Mouse (Mus musculus) ES-Bruce4 (cell line): ENCODE data around the gene Chaf1b. TPM values are rescaled to one million over a fixed set of nuclear protein-coding genes. Genes with fewer than 3 reads are reported as not detected.

Experiments used
- H3K27ac ChIP-seq: 2 replicates; pipeline ENCODE4 v1.5.1; 2012; ENCODE audit warnings: low read length, inconsistent platforms; ENCODE audit not compliant: insufficient read depth
- H3K27me3 ChIP-seq: 2 replicates; pipeline ENCODE4 v1.6.1; 2012; ENCODE audit warnings: mild to moderate bottlenecking, low read length, inconsistent platforms; ENCODE audit not compliant: control insufficient read depth, poor library complexity, insufficient read depth, severe bottlenecking
- H3K36me3 ChIP-seq: 2 replicates; pipeline ENCODE4 v1.6.1; 2012; ENCODE audit warnings: inconsistent platforms, mild to moderate bottlenecking, low read length, moderate library complexity; ENCODE audit not compliant: control insufficient read depth, poor library complexity, insufficient read depth, severe bottlenecking
- H3K4me1 ChIP-seq: one replicate; pipeline ENCODE4 v1.8.1; 2011; ENCODE audit warnings: low read length; ENCODE audit not compliant: control insufficient read depth, insufficient read depth
- H3K4me3 ChIP-seq: 2 replicates; pipeline ENCODE4 v1.5.1; 2011; ENCODE audit warnings: low read depth, mild to moderate bottlenecking, low read length
- H3K9ac ChIP-seq: 2 replicates; pipeline ENCODE4 v1.6.1; 2012; ENCODE audit warnings: low read depth, mild to moderate bottlenecking, inconsistent platforms; ENCODE audit not compliant: poor library complexity, severe bottlenecking
- H3K9me3 ChIP-seq: replicated peaks from 2 replicates; pipeline ENCODE4 v1.6.1; 2012; ENCODE audit warnings: mild to moderate bottlenecking, low read length, inconsistent platforms; ENCODE audit not compliant: control insufficient read depth, poor library complexity, insufficient read depth, severe bottlenecking
- CTCF ChIP-seq: IDR thresholded peaks from one replicate; pipeline ENCODE4 v1.8.1; 2011; ENCODE audit warnings: low read depth, low read length
- EP300 ChIP-seq: IDR thresholded peaks from 2 replicates; pipeline ENCODE4 v1.6.1; 2011; ENCODE audit warnings: low read depth, low read length; ENCODE audit not compliant: insufficient read depth
- POLR2A ChIP-seq: IDR thresholded peaks from one replicate; pipeline ENCODE4 v1.8.1; 2011; ENCODE audit warnings: low read length; ENCODE audit not compliant: insufficient read depth
- polyA plus RNA-seq: library from polyadenylated mRNA; stranded (reverse); fragments of >200 nt; gene quantifications from 2 replicates; pipeline ENCODE4 v1.2.4, GENCODE M21; 2011; ENCODE audit warnings: low read depth; ENCODE audit not compliant: missing spikeins, insufficient read depth, insufficient read length

The Chaf1b gene
- polyA plus RNA-seq, 1 experiment, result 63.0 TPM

DNA sequence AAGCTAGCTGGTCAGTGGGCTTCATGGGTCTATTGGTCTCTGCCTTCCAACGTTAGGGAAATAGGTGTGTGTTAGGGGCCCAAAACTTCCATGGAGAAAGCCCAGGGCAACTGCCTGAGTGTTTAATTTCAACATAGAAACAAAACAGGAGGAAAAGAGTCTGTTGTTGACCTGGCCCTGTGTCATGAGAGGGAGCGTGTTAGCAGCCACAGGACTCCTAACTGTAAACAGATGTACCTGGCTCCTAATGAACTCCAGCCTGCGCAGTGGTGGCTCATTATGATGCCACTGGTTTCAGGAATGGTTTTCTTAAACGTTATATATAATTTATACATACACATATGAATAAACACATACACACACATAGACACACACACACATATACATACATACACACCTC, 56.3 kb downstream of the Chaf1b start:
- no peak overlapping the region for H3K4me3 ChIP-seq
- H3K9me3 ChIP-seq, result no peaks in the 10 kb centered on the region
- H3K36me3 ChIP-seq, result no peaks in the 10 kb centered on the region
- H3K4me1 ChIP-seq, result peaks cover 3% of the 10 kb centered on the region
- no peak overlapping the region for H3K9ac ChIP-seq
- no peak overlapping the region for H3K27ac ChIP-seq
- no peaks in the 10 kb centered on the region for H3K27me3 ChIP-seq
- no peak for TF ChIP-seq POLR2A
- no peak for TF ChIP-seq EP300
- no peak for TF ChIP-seq CTCF

DNA sequence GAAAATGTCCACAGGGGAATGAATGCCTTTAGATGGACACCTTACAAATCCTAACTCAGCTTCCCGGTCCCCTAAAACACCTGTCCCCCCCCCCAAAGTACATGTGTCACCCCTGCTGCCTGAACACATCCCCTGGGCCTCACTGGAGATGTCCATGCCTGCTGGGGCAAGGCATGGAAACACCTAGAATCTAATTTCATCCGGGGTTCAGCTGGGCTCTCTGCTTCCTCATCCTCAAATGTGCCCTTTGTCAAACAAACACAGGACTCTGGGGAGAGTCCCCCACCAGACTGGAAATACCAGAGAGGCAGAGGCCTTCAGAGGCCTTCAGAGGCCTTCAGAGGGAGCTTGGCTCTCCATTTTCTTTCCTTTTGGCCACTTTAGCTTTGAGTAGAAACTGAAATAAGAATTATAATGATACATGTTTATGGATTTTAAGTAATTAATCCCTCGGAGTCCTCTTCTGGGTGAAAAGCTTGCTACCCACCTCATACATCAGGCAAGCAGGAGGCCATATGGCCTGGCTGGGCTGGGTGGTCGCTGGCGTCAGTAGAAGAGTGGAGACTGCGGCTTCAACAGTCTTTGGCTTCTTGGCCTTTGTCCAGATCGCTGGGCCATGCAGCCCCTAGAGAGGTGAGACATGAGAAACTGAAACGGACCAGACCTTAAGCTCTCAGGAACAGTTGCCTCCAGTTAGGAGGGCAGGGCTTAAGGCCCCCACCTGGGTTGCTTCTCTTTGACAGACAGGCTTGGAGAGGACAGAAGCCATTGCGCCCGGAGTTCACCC, 58.3 kb downstream of the Chaf1b start:
- Histone ChIP-seq H3K9me3 (no peaks in the 10 kb centered on the region), H3K27ac (no peak overlapping the region), H3K4me1 (peaks cover 3% of the 10 kb centered on the region), H3K4me3 (no peak overlapping the region), H3K36me3 (no peaks in the 10 kb centered on the region), H3K27me3 (no peaks in the 10 kb centered on the region), H3K9ac (no peak overlapping the region)
- TF ChIP-seq POLR2A, result no peak
- TF ChIP-seq EP300, result no peak
- no peak for TF ChIP-seq CTCF

DNA sequence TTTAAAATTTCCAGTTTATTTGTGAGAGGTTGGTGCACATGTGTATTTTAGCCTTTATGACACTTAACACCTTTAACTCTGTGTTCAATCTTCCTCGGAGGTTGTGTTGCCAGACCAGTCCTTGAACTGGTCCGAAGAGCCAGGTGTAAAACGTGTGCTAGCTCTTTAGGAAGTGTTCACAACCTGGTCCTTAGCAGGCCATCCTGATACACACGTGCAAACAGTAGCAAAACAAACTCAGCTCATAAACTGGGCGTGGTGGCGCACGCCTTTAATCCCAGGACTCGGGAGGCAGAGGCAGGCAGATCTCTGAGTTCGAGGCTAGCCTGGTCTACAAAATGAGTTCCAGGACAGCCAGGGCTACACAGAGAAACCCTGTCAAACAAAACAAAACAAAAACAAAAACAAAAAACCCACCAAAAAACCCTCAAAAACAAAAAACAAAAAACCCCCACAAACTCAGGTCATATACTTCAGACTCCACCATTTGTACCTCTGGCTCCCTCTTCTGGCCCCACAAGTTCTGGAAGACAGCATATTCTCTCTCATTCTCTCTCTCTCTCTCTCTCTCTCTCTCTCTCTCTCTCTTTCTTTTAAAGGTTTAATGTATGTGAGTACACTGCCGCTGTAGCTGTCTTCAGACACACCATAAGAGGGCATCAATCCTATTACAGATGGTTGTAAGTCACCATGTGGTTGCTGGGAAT, 59.2 kb downstream of the Chaf1b start:
- TF ChIP-seq POLR2A (no peak), EP300 (no peak), CTCF (no peak)
- Histone ChIP-seq H3K36me3 (no peaks in the 10 kb centered on the region), H3K4me3 (no peak overlapping the region)

DNA sequence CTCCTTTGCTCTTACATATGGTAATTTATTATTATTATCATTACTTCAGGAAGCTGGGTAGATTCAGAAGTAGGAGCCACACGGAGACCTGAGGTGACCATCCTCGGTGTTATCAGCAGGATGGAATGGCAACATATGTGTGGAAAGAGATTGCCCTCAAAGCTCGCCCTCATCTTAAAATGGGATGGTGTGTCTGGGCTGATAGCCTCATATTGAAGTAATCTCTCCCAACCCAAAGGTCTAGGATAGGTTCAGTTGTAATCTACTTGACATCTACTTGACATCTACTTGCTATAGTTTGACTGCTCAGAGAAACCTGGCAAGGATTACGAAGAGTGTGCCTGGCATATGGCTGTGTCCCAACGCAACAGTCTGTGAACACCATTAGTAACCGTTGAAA, 60.6 kb downstream of the Chaf1b start:
- no peak overlapping the region for H3K27ac ChIP-seq
- no peak overlapping the region for H3K4me3 ChIP-seq
- H3K9ac ChIP-seq, result no peak overlapping the region
- peaks cover 3% of the 10 kb centered on the region for H3K4me1 ChIP-seq
- TF ChIP-seq EP300 (no peak), CTCF (no peak), POLR2A (no peak)
- no peaks in the 10 kb centered on the region for H3K9me3 ChIP-seq
- H3K27me3 ChIP-seq, result no peaks in the 10 kb centered on the region
- no peaks in the 10 kb centered on the region for H3K36me3 ChIP-seq

More for the DNA sequence above, 59.2 kb downstream of the Chaf1b start:
- H3K9ac ChIP-seq, result no peak overlapping the region
- H3K27ac ChIP-seq, result no peak overlapping the region
- no peaks in the 10 kb centered on the region for H3K27me3 ChIP-seq
- peaks cover 3% of the 10 kb centered on the region for H3K4me1 ChIP-seq
- H3K9me3 ChIP-seq, result no peaks in the 10 kb centered on the region

DNA sequence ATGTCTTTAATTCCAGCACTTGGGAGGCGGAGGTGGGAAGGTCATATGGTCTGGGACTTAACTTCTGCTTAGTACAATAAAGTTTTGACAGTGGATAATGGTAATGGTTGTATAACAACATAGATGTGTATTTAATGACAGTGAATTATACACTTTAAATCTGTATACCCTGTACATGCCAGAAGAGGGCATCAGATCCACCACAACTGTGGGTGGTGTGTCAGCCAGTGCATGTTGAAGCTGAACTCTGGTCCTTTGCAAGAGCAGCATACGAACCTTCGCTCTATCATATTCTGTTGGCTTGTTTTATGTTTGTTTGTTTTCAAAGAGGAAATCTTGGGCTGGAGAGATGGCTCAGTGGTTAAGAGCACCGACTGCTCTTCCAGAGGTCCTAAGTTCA, 63.7 kb downstream of the Chaf1b start:
- Histone ChIP-seq H3K36me3 (no peaks in the 10 kb centered on the region), H3K27ac (no peak overlapping the region), H3K4me1 (no peaks in the 10 kb centered on the region), H3K27me3 (no peaks in the 10 kb centered on the region), H3K9me3 (no peaks in the 10 kb centered on the region), H3K9ac (no peak overlapping the region), H3K4me3 (no peak overlapping the region)
- TF ChIP-seq POLR2A, result no peak
- TF ChIP-seq EP300, result no peak
- peak; percentile 8 for TF ChIP-seq CTCF

Other genes starting within 250 kb of the Chaf1b start
- 7.0 and 9.3 TPM in 2 replicates for gene Cbr3, start 200.7 kb upstream of the Chaf1b start, polyA plus RNA-seq
- 16.9 and 17.4 TPM in 2 replicates for gene Dop1b, start 172.0 kb upstream of the Chaf1b start, polyA plus RNA-seq
- gene Morc3, start 51.8 kb upstream of the Chaf1b start, polyA plus RNA-seq, result 152 TPM in 2 replicates
- gene Cldn14, start 124.9 kb downstream of the Chaf1b start, polyA plus RNA-seq, result 0.42 TPM in 1 of 2 replicates, not detected in the other
- not detected in 2 replicates for gene Sim2, start 201.0 kb downstream of the Chaf1b start, polyA plus RNA-seq